Mouse (Mus musculus): ENCODE data around the gene Usp36. TPM values are rescaled to one million over a fixed set of nuclear protein-coding genes. Genes with fewer than 3 reads are reported as not detected.

Gene Usp36
- total RNA-seq (2017), result 20.4 and 26.2 TPM in 2 replicates

- ATAC-seq (ENCODE audit: extremely low read depth, insufficient number of reproducible peaks, low FRiP score, poor library complexity, severe bottlenecking), result peak; percentile 96
Observed at GRCm38 (mm10) chr11:118289999-118290889, at the start of gene Usp36. TSS of gene Usp36 (minus strand) at chr11:118290244.

GRCm38 (mm10) chr11:118337491-118338168, 47.6 kb upstream of the Usp36 start:
- no peak; the same call in 1 of the 2 replicates for ATAC-seq (ENCODE audit: extremely low read depth, insufficient number of reproducible peaks, low FRiP score, poor library complexity, severe bottlenecking)

- no peak for ATAC-seq (ENCODE audit: extremely low read depth, insufficient number of reproducible peaks, low FRiP score, poor library complexity, severe bottlenecking)
Observed at GRCm38 (mm10) chr11:118333431-118333830, 43.4 kb upstream of the Usp36 start.

- no peak for ATAC-seq (ENCODE audit: extremely low read depth, insufficient number of reproducible peaks, low FRiP score, poor library complexity, severe bottlenecking)
Observed at GRCm38 (mm10) chr11:118332376-118332775, 42.3 kb upstream of the Usp36 start.

- no peak for ATAC-seq (ENCODE audit: extremely low read depth, insufficient number of reproducible peaks, low FRiP score, poor library complexity, severe bottlenecking)
Observed at GRCm38 (mm10) chr11:118330777-118331176, 40.7 kb upstream of the Usp36 start.

GRCm38 (mm10) chr11:118330361-118330760, 40.3 kb upstream of the Usp36 start:
- ATAC-seq (ENCODE audit: extremely low read depth, insufficient number of reproducible peaks, low FRiP score, poor library complexity, severe bottlenecking), result no peak

DNA sequence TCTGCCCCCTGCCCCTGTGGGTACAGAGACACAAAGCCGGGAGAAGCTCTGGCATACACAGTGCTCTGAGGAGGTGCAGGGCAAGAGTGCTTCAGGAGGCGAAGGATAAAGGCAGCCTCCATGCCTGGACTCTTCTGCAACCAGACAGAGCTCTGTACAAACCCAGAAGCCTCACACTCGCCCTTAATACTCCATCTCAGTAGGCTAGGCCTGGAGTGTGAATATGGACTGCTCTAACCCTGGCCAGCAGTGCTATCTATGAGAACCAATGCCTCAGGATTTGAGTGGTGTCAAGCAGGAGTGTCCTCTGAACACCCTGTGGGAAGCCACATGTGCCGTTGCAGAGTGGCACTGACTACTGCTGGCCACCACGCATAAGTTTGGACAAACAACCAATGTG, 38.9 kb upstream of the Usp36 start:
- ATAC-seq (ENCODE audit: extremely low read depth, insufficient number of reproducible peaks, low FRiP score, poor library complexity, severe bottlenecking), result no peak

DNA sequence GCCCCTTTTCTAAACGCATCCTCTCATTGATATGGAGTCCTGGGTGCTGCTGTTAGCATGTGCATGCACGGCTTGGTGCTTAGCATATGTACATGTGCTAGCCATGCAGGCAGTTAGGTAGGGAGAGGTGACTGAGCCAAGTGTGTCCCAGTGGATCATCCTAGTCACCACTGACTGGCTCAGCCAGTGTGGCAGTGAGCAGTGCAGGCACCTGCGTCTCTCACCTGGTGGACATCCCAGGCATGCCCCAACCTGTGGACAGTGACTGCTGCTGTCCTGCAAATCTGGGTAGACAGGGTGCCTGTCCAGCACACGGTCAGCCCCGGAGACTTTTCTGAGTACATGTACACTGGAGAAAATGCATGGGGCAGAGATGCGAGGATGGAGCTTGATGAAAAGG, 38.5 kb upstream of the Usp36 start:
- no peak for ATAC-seq (ENCODE audit: extremely low read depth, insufficient number of reproducible peaks, low FRiP score, poor library complexity, severe bottlenecking)

DNA sequence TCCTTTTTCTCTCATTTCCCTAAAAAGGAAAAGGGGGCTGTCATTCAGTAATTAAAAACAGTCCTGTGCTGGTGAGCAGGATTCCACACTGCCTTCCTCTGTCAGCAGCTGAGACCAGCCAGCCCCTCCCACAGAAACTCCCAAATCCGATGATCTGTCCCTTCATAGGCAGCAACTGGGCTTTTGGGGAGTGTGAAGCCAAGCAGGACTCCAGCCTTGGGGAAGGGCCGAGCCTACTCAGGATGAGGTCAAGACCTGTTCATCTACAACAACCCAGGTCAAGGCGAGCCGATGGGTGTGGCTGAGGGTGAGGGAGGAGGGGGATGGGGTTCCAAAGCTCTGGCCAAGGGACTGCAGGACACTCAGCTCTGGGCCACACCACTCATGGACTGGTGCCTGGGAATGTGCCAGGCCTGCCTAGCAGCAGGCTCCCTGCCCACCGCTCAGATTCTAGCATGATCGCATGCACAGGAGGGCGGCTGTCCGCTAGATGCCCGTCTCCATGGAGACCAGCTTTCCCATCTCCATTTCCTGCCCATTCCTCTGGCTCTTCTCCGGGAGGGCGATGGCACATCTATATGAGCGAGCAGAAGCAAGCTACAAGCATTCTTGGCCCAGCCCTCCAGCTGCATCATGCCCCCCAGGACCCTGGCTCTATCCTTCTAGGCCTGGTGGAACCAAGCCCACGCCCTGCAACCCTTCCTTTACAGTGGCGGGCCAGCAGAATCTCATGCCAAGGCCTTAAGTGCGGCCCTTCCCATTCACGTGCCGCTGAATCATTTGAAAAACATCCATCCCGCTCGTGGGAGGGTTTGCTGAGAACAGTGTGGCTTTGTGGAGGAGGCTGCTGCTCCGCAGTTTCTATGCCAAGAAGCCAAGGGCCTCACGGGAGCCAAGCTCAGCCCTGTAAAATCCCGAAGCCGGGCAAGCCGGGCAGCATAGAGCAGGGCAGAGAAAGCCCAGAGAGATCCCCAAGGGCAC, 37.2 kb upstream of the Usp36 start:
- ATAC-seq (ENCODE audit: extremely low read depth, insufficient number of reproducible peaks, low FRiP score, poor library complexity, severe bottlenecking), result no peak

- ATAC-seq (ENCODE audit: extremely low read depth, insufficient number of reproducible peaks, low FRiP score, poor library complexity, severe bottlenecking), result no peak
Observed at GRCm38 (mm10) chr11:118326491-118326890, 36.4 kb upstream of the Usp36 start.

DNA sequence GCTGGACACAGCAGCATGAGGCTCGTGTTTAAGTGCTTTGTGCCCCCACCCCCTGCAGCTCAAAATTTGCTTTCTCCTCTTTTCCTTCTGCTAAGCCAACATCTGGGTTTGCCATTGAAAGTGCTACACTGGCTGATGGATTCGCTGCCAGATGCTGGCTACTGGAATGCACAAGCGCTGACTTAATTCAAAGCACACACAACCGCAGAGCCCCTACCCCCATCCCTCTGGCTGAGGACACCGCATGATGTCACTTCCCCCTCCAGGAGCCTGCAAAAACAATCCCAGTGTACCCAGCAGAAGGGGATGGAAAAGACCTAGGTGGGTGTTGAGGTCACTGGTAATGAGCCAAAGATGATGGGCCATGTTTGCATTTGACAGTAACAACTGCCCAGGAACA, 34.5 kb upstream of the Usp36 start:
- no peak for ATAC-seq (ENCODE audit: extremely low read depth, insufficient number of reproducible peaks, low FRiP score, poor library complexity, severe bottlenecking)

DNA sequence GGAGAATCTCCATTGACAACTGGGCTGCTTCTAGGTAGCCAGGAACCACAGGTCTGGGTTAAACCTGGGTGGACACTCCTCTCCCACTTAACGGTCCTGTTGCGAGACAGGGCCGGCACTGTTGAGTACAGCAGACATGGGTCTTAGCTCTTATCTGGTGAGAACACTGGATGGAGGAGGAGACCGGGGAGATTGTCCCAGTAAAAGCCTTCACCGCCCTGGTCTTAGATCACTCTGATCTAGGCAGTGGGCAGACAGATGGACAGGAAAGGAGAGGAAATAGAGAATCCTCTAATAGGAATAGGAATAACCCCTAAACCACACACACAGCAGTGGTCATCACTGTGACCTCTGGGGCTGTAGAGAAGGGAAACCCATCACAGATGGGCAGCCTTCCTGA, 33.9 kb upstream of the Usp36 start:
- no peak for ATAC-seq (ENCODE audit: extremely low read depth, insufficient number of reproducible peaks, low FRiP score, poor library complexity, severe bottlenecking)

- no peak for ATAC-seq (ENCODE audit: extremely low read depth, insufficient number of reproducible peaks, low FRiP score, poor library complexity, severe bottlenecking)
Observed at GRCm38 (mm10) chr11:118322647-118323046, 32.6 kb upstream of the Usp36 start.

DNA sequence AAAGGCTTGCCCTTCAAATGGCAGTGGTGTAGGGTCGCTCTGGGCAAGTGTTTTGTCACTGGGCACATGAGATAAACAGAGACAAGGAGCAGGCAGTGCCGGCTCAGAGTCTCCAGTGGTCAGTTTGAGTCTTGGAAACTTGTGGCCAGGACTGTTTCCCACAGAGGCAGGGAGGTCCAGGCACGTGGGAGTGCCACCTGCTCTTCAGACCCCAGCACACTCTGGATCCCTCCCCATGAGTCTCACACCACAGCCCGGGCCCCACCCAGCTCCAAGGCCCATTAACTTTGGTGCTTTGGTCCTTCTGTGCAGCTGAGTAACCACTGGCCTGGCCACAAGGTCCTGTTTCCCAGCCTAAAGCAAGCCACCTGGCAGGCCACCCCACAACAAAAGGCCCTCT, 31.9 kb upstream of the Usp36 start:
- no peak for ATAC-seq (ENCODE audit: extremely low read depth, insufficient number of reproducible peaks, low FRiP score, poor library complexity, severe bottlenecking)

- ATAC-seq (ENCODE audit: extremely low read depth, insufficient number of reproducible peaks, low FRiP score, poor library complexity, severe bottlenecking), result no peak
Observed at GRCm38 (mm10) chr11:118321500-118321899, 31.5 kb upstream of the Usp36 start.

- peak; percentile 75 for ATAC-seq (ENCODE audit: extremely low read depth, insufficient number of reproducible peaks, low FRiP score, poor library complexity, severe bottlenecking)
Observed at GRCm38 (mm10) chr11:118318678-118319077, 28.6 kb upstream of the Usp36 start.

DNA sequence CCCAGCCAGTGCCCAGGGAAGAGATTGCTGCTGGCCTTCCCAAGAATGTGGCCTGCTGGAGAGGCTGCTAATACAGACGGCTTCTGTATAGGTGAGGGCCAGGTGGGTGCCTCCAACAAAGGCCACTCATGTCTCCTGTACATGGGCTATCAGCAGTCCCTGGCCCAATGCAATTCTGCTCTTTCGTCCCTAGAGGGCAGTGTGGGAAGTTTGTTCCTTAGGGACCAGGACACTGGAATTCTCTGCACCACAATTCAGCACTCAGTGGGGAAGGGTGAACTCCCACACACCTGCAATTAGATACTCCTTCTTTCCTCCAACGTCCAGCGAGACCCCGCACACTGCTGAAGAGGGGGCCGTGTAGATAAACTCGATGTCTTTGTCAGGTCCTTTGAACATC, 27.1 kb upstream of the Usp36 start:
- peak; percentile 25; the same call in 1 of the 2 replicates for ATAC-seq (ENCODE audit: extremely low read depth, insufficient number of reproducible peaks, low FRiP score, poor library complexity, severe bottlenecking)

DNA sequence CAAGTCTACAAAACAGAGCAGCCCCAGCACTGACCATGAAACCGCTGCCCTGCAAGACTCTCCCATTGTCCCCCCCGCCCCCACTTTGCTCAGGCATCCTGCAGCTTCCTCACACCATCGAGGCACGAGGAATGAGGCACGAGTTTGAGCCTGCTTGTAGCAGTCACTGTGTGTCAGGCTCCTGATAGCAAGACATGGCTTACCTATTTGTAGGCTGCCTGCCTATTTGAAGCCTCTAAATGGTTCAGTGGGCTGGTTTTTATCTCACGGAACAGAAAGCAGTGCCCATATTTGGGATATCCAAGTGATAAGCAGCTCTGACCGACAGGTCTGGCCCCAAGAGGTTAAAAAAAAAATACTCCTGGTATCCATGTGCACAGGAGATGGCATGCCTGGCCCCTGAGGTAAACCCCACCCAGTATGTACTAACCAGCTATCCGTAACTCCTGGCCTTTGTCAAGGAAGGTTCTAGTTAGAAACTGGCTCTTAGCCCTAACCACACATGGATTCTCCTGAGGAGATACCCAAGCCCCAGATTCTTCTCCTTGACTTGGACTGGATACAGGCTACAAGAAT, 26.3 kb upstream of the Usp36 start:
- no peak for ATAC-seq (ENCODE audit: extremely low read depth, insufficient number of reproducible peaks, low FRiP score, poor library complexity, severe bottlenecking)

Measured in neutrophil, adult 5-6 weeks (primary cell).